Mouse (Mus musculus) cerebellum, adult 9-10 months (tissue): Measurements from ENCODE around the gene Dock2.

Experiments
- DNase-seq: peaks from one replicate; pipeline ENCODE4 v3.0.0; 2022

Dock2 gene

DNA sequence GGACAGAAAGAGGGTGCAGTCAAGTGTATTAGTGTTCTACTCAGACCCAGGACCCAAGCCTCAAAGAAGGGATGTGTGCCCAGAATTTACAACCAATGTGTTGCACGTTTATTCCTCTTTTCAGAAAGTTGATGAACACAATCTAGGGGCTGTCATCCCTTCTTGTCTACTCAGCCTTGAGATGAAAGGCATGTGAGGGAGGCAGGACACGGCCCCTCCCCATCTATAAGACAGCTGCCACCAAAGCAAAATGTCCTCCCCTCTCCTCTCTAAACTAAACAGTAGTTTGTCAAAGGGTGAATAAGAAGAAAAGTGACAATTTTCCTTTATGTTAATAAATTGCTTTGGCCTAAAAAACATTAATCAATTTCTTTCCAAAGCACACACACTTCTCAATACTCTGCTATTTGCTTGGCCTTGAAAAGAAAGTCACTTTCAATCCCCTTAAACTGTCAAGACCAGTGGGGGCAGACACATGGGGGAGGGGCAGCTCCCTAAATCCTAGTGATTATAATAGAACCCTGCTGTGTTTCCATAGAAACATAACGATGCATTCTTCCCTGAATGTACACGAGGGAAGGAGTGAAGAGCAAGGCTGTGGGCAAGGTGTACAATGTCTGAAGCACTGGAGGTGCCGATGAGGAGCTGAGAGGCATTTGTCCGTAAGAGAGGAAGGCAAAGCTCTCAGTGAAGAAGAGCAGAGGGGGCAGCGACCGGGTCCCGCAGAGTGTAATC lies 367.6 kb downstream of the Dock2 start:
- DNase-seq, result no peak

GRCm38 (mm10) chr11:34406850-34407249 lies 376.8 kb downstream of the Dock2 start:
- no peak for DNase-seq

- no peak for DNase-seq
Observed at GRCm38 (mm10) chr11:34406309-34406708, 377.4 kb downstream of the Dock2 start.

- no peak for DNase-seq
Observed at GRCm38 (mm10) chr11:34405311-34405710, 378.4 kb downstream of the Dock2 start.

GRCm38 (mm10) chr11:34401343-34401742 lies 382.3 kb downstream of the Dock2 start:
- no peak for DNase-seq

DNA sequence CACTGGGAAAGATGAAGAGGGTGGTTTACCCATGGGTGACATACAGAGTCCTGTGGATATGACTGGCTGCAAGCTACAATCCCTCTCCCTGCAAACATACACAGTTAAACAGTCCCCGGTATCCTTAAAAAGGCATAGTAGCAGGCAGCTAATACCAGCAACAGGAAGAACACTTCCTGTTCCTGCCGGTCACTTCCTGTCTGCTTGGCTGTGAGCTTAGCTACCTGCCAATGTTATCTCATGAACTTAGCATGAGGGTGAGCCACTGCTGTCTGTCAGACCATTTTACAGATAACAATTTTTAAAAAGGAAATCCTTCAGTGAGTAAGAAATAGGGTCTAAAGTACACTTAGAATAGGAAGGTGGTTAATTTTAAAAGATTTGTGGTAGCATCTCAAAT lies 385.1 kb downstream of the Dock2 start:
- DNase-seq, result no peak

DNA sequence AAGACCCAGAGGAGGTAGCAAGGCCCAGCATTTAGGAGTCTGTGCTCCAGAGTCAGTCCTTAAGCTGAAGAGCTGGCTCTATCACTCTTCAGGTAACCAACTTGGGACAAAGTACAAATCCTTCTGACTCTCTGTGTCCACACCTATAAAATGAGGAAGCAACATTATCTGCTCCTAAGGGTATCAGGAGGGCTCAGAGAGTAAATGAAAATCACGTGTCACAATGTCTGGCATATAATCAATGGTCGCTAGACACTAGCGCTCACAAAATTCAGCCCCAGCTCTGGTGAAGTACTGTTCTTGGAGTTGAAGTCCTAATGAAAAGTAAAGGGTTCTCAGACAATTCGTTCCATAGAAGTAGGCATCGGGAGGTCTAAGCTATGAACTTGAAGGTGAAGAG lies 386.0 kb downstream of the Dock2 start:
- DNase-seq, result no peak

DNA sequence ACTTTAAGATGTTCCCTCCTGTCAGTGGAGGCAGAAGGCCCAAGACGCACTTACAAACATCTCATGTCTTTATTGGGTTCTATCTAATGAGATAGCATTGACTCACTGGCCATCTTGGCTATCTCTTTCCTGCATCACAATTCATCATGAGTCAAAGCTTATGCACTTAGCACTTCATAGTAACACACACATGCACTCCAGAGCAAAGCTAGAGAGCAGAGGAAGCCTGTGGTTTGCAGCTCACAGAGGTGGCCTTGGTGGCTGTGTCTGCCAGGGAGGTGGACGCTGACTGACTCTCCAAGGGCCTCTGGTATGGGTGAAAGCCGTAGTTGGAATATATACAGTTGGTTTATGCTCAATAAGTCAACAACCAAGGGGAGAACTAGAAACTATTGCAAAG lies 387.9 kb downstream of the Dock2 start:
- no peak for DNase-seq

- DNase-seq, result no peak
Observed at GRCm38 (mm10) chr11:34392105-34392504, 391.6 kb downstream of the Dock2 start.

- DNase-seq, result no peak
Observed at GRCm38 (mm10) chr11:34389261-34390116, 394.2 kb downstream of the Dock2 start.

GRCm38 (mm10) chr11:34385001-34385688 lies 398.5 kb downstream of the Dock2 start:
- DNase-seq, result no peak

DNA sequence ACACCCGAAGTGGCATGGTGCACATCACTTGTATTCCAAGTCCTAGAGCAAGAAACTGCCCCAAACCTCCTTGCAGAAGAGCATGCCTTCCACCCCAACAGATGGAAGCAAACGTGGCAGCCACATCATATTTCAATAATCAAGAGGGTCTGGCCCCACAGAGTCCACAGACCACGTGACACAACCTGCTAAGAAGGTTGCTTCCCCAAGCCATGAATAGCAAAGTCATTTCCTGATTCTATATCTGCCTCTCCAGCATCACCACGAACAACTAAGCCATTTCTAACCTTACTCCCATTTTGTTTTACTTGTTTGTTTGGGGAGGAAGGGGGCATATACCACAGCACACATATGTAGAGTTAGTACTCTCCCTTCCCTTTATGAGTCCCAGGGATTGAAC lies 399.5 kb downstream of the Dock2 start:
- DNase-seq, result no peak

DNA sequence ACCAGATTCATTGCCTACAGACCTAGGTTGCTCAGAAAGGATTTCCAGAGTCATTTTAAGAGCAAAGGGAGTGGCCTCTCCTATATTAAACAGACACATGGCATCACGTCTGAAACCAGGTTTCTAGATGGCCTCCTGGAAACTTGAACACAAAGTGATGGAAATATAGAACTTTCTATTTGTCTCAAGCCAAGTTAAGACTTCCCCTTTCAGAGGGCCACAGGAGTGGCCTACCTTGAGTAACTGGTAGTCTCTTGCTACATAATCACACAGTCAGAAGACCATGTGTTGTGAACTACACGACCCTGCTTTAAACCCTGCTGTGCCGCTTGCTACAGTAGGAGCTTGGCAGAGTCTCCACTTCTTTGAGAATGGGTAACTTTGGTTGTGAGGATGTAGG lies 400.2 kb downstream of the Dock2 start:
- DNase-seq, result no peak

- DNase-seq, result no peak
Observed at GRCm38 (mm10) chr11:34377649-34378048, 406.0 kb downstream of the Dock2 start.

- DNase-seq, result no peak
Observed at GRCm38 (mm10) chr11:34375557-34375956, 408.1 kb downstream of the Dock2 start.

DNA sequence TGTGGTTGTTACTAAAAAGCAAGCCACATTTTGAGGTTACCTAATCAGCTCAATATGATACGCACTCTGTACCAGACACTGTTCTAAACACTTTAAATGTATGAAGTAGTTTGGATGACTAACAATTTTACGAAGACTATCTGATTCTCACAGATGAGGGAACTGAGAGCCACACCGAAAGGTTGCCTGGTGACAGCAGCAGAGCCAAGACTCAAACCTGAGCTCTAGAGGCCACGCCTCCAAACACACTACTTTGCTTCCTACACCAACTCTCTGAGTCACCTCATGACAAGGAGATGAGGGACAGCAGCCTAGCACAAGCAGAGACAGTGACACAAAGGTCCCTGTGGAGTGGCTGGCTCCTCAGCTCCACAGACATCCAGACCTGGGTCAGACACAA lies 411.5 kb downstream of the Dock2 start:
- no peak for DNase-seq

DNA sequence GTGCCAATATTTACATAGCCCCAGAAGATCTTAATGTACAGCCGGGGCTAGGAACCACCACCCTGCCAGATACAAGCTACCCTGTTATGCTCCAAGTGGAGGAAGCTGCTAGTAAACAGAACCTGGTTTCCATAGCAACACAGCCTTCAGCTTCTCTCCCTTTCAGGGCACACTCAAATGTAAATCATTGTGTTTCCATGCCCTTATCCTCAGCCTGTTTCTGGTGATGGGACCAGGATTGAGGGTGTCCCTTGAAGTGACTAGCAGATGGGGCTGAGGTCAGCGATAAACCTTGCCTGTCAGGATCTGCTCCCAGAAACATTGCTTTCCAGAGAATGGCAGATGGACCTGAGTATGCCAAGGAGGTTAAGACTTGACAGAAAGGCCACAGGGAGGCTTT lies 427.6 kb downstream of the Dock2 start:
- DNase-seq, result peak; percentile 10

- no peak for DNase-seq
Observed at GRCm38 (mm10) chr11:34355406-34355805, 428.3 kb downstream of the Dock2 start.

GRCm38 (mm10) chr11:34349453-34350056 lies 434.1 kb downstream of the Dock2 start:
- DNase-seq, result no peak

- DNase-seq, result peak; percentile 17
Observed at GRCm38 (mm10) chr11:34348287-34348918, 435.3 kb downstream of the Dock2 start.

- no peak for DNase-seq
Observed at GRCm38 (mm10) chr11:34344310-34344709, 439.4 kb downstream of the Dock2 start.

GRCm38 (mm10) chr11:34343742-34344307 lies 439.9 kb downstream of the Dock2 start:
- DNase-seq, result no peak
